Mouse (Mus musculus) hindbrain, embryonic 14.5 days (tissue): ENCODE measurements around the gene Yipf7. TPM values are rescaled to one million over a fixed set of nuclear protein-coding genes. Genes with fewer than 3 reads are reported as not detected.

Source experiments
- ATAC-seq: fragments of 200-750 bp; cut with Nextera tagmentation; 2 replicates; pipeline ENCODE4 v1.8.0; 2017; ENCODE audit warnings: moderate number of reproducible peaks, mild to moderate bottlenecking, moderate TSS enrichment, moderate library complexity; ENCODE audit not compliant: low FRiP score
- DNase-seq: peaks from one replicate; pipeline ENCODE4 v3.0.0-alpha.2; 2015; ENCODE audit warnings: low spot score
- H3K27ac ChIP-seq: fragments of 300-500 bp; sonication (generic); 2 replicates; pipeline ENCODE4 v1.5.1; 2014; ENCODE audit warnings: mild to moderate bottlenecking, moderate library complexity
- H3K27me3 ChIP-seq: fragments of 300-500 bp; sonication (generic); 2 replicates; pipeline ENCODE4 v1.6.1; 2014; ENCODE audit warnings: mild to moderate bottlenecking, low read length, mixed read lengths; ENCODE audit not compliant: control insufficient read depth, insufficient read depth
- H3K36me3 ChIP-seq: fragments of 300-500 bp; sonication (generic); replicated peaks from 2 replicates; pipeline ENCODE4 v1.6.1; 2014; ENCODE audit not compliant: control insufficient read depth, insufficient read depth
- H3K4me1 ChIP-seq: fragments of 300-500 bp; sonication (generic); replicated peaks from 2 replicates; pipeline ENCODE4 v1.6.1; 2014; ENCODE audit warnings: antibody characterized with exemption, low read length, mixed read lengths; ENCODE audit not compliant: control insufficient read depth, insufficient read depth
- H3K4me2 ChIP-seq: fragments of 300-500 bp; sonication (generic); replicated peaks from 2 replicates; pipeline ENCODE4 v1.6.1; 2014; ENCODE audit warnings: mild to moderate bottlenecking, moderate library complexity
- H3K4me3 ChIP-seq: fragments of 300-500 bp; sonication (generic); replicated peaks from 2 replicates; pipeline ENCODE4 v1.5.1; 2014; ENCODE audit warnings: mild to moderate bottlenecking, low read length
- H3K9ac ChIP-seq: fragments of 300-500 bp; sonication (generic); 2 replicates; pipeline ENCODE4 v1.6.1; 2014
- H3K9me3 ChIP-seq: fragments of 300-500 bp; sonication (generic); 2 replicates; pipeline ENCODE4 v1.6.1; 2016; ENCODE audit warnings: low read length; ENCODE audit not compliant: control insufficient read depth
- WGBS: fragments of 180-500 bp; shearing (Covaris S2); extraction: QIAGEN DNeasy Blood & Tissue Kit; methylation state at CpG from one replicate; pipeline ENCODE4 v1.1.7; 2014; 5-methylcytosine and 5-hydroxymethylcytosine counted together
- polyA plus RNA-seq: library from polyadenylated mRNA; unstranded; fragments of >200 nt; fragmentation: Nextera tagmentation; extraction: Ambion mirVana; gene quantifications from 2 replicates; pipeline ENCODE4 v1.2.1, GENCODE M21; 2014

The Yipf7 gene
- not detected in 2 replicates for polyA plus RNA-seq

- Histone ChIP-seq H3K4me1 (no peaks in the 10 kb centered on the region), H3K9ac (no peak within 1 kb of the TSS), H3K9me3 (no peaks in the 10 kb centered on the region), H3K4me2 (no peak within 1 kb of the TSS), H3K27me3 (no peaks in the 10 kb centered on the region), H3K4me3 (no peak within 1 kb of the TSS), H3K27ac (no peak within 1 kb of the TSS), H3K36me3 (no peaks in the 10 kb centered on the region)
- 85% methylated on average over 4 of the region's 4 CpGs for WGBS
- no peak for DNase-seq
- no peak for ATAC-seq
Observed at GRCm38 (mm10) chr5:69542489-69542888, at the start of gene Yipf7. Yipf7 (minus strand) TSS chr5:69542648.

DNA sequence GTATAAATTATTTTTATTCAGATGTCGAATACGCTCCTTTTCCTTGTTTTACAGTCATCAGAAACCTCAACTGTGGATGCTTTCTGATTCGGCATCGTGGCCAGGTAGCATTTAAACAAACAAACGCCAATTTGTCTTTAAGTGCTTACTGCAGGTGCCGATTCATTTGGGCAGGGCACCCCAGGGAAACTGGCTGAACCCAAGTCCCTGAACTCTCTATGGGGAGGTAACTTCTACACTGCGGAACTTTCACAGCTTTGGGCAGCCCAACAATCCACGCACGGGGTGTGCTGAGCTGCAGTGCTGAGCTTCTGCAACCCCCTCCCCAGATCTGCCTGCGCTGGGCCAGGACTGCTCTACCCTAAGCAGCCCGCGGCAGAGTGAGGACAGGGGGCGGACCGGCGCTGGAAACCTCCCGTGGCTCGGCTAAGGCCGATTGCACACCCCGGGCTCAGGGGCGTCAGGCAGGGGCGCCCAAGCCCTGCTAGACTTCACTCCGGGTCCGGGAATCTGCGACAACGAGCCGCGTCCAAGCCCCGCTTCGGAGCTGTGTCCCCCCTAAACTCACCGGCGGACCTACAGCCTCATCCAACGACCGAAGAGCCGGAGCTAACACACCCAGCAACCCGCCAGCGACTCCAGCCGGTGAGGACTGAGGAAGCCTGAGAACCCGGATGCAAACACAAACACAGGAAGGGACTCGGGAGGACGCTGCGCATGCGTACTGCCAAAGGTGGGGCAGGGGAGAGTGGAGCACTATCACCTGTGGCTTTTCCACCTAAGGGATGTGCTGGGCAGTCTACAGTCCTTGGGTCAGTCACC, 49.4 kb upstream of the Yipf7 start, which contains the start of gene Gnpda2:
Gene Gnpda2, minus strand, starts transcription at position 701 of the 822 bp plus-strand sequence.
- peak within 1 kb of the TSS; percentile 52 for H3K4me3 ChIP-seq
- H3K4me1 ChIP-seq = peaks cover 6% of the 10 kb centered on the region; the same call in 1 of the 2 replicates
- peak within 1 kb of the TSS; percentile 72 for H3K9ac ChIP-seq
- no peaks in the 10 kb centered on the region for H3K9me3 ChIP-seq
- DNase-seq (peak; percentile 89), ATAC-seq (peak; percentile 99)
- peak within 1 kb of the TSS; percentile 58 for H3K4me2 ChIP-seq
- peaks cover 22% of the 10 kb centered on the region for H3K36me3 ChIP-seq
- 3% methylated on average over 42 of the region's 42 CpGs for WGBS
- no peaks in the 10 kb centered on the region for H3K27me3 ChIP-seq
- H3K27ac ChIP-seq = peak within 1 kb of the TSS; percentile 77

GRCm38 (mm10) chr5:69557404-69557935, 15.0 kb upstream of the Yipf7 start:
- DNase-seq = peak; percentile 54
- WGBS = 7% methylated on average over 16 of the region's 16 CpGs
- peak; percentile 4; the same call in 1 of the 2 replicates for ATAC-seq
- no peaks in the 10 kb centered on the region for H3K27me3 ChIP-seq
- H3K27ac ChIP-seq = peak overlapping the region; percentile 94
- H3K4me1 ChIP-seq = peaks cover 10% of the 10 kb centered on the region; the same call in 1 of the 2 replicates
- H3K9me3 ChIP-seq = no peaks in the 10 kb centered on the region
- H3K4me3 ChIP-seq = peak overlapping the region; percentile 88
- H3K4me2 ChIP-seq = peak overlapping the region; percentile 84
- peak overlapping the region; percentile 92 for H3K9ac ChIP-seq
- peaks cover 20% of the 10 kb centered on the region for H3K36me3 ChIP-seq

- DNase-seq = peak; percentile 94
- ATAC-seq = peak; percentile 95
- peak within 1 kb of the TSS; percentile 92 for H3K9ac ChIP-seq
- under 1% methylated on average over 72 of the region's 72 CpGs for WGBS
- peaks cover 16% of the 10 kb centered on the region for H3K36me3 ChIP-seq
- peak within 1 kb of the TSS; percentile 94 for H3K27ac ChIP-seq
- peak within 1 kb of the TSS; percentile 88 for H3K4me3 ChIP-seq
- H3K4me1 ChIP-seq = peaks cover 10% of the 10 kb centered on the region; the same call in 1 of the 2 replicates
- H3K9me3 ChIP-seq = no peaks in the 10 kb centered on the region
- no peaks in the 10 kb centered on the region for H3K27me3 ChIP-seq
- peak within 1 kb of the TSS; percentile 84 for H3K4me2 ChIP-seq
Observed at GRCm38 (mm10) chr5:69556628-69557403, 14.4 kb upstream of the Yipf7 start, which contains the start of gene Guf1. Guf1 (plus strand) TSS chr5:69556923.

DNA sequence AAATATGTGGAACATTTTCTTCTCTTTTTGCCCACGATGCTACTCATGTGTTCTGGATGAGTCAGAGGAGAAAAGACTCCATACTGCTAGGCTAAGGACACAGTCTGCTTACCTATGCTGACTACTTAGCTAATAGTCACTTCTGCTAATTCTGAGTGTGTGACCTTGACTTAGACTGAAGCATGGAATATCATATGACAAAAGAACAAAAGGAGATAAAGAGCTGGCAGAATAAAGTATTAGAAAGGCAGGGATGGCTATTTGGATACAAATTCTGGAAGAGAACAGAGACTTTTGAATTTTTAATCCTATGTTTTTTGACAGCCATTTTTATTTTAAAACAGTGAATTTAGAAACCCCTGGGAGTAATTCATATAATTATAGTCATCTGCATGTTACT, 768 bp downstream of the Yipf7 start:
- H3K27me3 ChIP-seq = no peaks in the 10 kb centered on the region
- H3K27ac ChIP-seq = no peak overlapping the region
- DNase-seq (no peak), ATAC-seq (no peak)
- no peak overlapping the region for H3K4me3 ChIP-seq
- no peaks in the 10 kb centered on the region for H3K4me1 ChIP-seq
- no peak overlapping the region for H3K4me2 ChIP-seq
- H3K36me3 ChIP-seq = no peaks in the 10 kb centered on the region
- H3K9me3 ChIP-seq = no peaks in the 10 kb centered on the region
- H3K9ac ChIP-seq = no peak overlapping the region
- WGBS = 86% methylated on average over 1 of the region's 1 CpGs

- H3K9me3 ChIP-seq = no peaks in the 10 kb centered on the region
- H3K4me2 ChIP-seq = no peak overlapping the region
- ATAC-seq = no peak
- no peaks in the 10 kb centered on the region for H3K4me1 ChIP-seq
- no peaks in the 10 kb centered on the region for H3K36me3 ChIP-seq
- no peak overlapping the region for H3K4me3 ChIP-seq
- DNase-seq = no peak
- H3K27ac ChIP-seq = no peak overlapping the region
- H3K9ac ChIP-seq = no peak overlapping the region
- H3K27me3 ChIP-seq = no peaks in the 10 kb centered on the region
Observed at GRCm38 (mm10) chr5:69523944-69524343, 18.5 kb downstream of the Yipf7 start.

GRCm38 (mm10) chr5:69522064-69522463, 20.4 kb downstream of the Yipf7 start:
- Histone ChIP-seq H3K27ac (no peak overlapping the region), H3K36me3 (no peaks in the 10 kb centered on the region), H3K9ac (no peak overlapping the region), H3K27me3 (no peaks in the 10 kb centered on the region), H3K4me2 (no peak overlapping the region), H3K9me3 (no peaks in the 10 kb centered on the region), H3K4me3 (no peak overlapping the region), H3K4me1 (no peaks in the 10 kb centered on the region)
- 71% methylated on average over 5 of the region's 5 CpGs for WGBS
- no peak for ATAC-seq
- no peak for DNase-seq

- H3K4me1 ChIP-seq = no peaks in the 10 kb centered on the region
- no peak overlapping the region for H3K4me3 ChIP-seq
- no peaks in the 10 kb centered on the region for H3K36me3 ChIP-seq
- 38% methylated on average over 7 of the region's 7 CpGs for WGBS
- ATAC-seq (peak; percentile 69), DNase-seq (peak; percentile 89)
- no peaks in the 10 kb centered on the region for H3K27me3 ChIP-seq
- H3K9me3 ChIP-seq = no peaks in the 10 kb centered on the region
- H3K27ac ChIP-seq = no peak overlapping the region
- no peak overlapping the region for H3K9ac ChIP-seq
- H3K4me2 ChIP-seq = no peak overlapping the region
Observed at GRCm38 (mm10) chr5:69520661-69521278, 21.7 kb downstream of the Yipf7 start.
